Comparison of ENCODE assay signal across 13 mouse cellular contexts in the genomic region with DNA sequence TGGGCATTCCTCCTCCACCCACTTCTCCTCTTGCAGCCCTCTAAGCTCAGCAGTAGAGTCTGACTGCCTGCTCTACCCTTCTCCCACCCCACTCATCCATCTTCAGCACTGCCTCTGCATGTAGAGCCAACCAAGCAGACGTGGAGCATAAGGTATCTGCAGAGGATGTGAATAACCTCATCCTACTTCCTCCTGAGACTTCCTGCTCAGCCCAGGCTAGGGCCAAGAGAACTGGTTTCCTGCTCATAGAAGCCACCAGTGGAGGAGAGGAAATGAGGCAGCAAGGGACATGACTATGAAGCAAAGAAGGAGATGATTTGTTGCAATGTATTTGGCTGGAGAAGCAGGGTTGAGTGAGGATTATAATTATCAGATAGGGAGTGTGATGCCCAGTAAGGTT.
A peak's percentile ranks its signal among the peaks of the same experiment; 100 is the strongest.
DNase-seq lines count a peak whose midpoint lies in the region; ATAC-seq and TF ChIP-seq lines count a peak whose summit lies in the region.
"Had no signal": no experiment of that assay in that cellular context is flagged by ENCODE, and none has a peak within 500 bp of the region (broad histone marks: within the 10 kb centered on the region; RNA-seq: fewer than 3 reads in every experiment).

No protein-coding gene starts in this region.

- no peak overlapping the region for H3K9ac ChIP-seq in lung, postnatal 0 days (replicated peaks; ENCODE audit: low read depth)
- no peak overlapping the region for H3K9ac ChIP-seq in heart, embryonic 16.5 days (ENCODE audit: low read length)
- H3K9ac ChIP-seq: hindbrain, embryonic 12.5 days had no signal

- no peak overlapping the region for H3K4me3 ChIP-seq in lung, postnatal 0 days (ENCODE audit: low read depth, low read length)
- H3K4me3 ChIP-seq in heart, embryonic 16.5 days (ENCODE audit: low read length) = no peak overlapping the region
- no peak overlapping the region for H3K4me3 ChIP-seq in embryonic facial prominence, embryonic 10.5 days
- no peak overlapping the region for H3K4me3 ChIP-seq in left cerebral cortex, adult 2 months
- H3K4me3 ChIP-seq: hindbrain, embryonic 12.5 days had no signal

- H3K27me3 ChIP-seq in lung, postnatal 0 days (replicated peaks; ENCODE audit: insufficient read depth, low read length) = no peaks in the 10 kb centered on the region
- H3K27me3 ChIP-seq in heart, embryonic 16.5 days (ENCODE audit: control insufficient read depth, insufficient read depth, low read length) = no peaks in the 10 kb centered on the region
- H3K27me3 ChIP-seq in embryonic facial prominence, embryonic 10.5 days (replicated peaks; ENCODE audit: low read depth, poor library complexity, severe bottlenecking) = no peaks in the 10 kb centered on the region
- H3K27me3 ChIP-seq: hindbrain, embryonic 12.5 days had no signal

- H3K4me1 ChIP-seq in lung, postnatal 0 days (ENCODE audit: insufficient read depth, low read depth, low read length) = no peaks in the 10 kb centered on the region
- H3K4me1 ChIP-seq in heart, embryonic 16.5 days (ENCODE audit: control insufficient read depth, insufficient read depth, low read length) = no peaks in the 10 kb centered on the region
- H3K4me1 ChIP-seq in embryonic facial prominence, embryonic 10.5 days = no peaks in the 10 kb centered on the region
- H3K4me1 ChIP-seq: hindbrain, embryonic 12.5 days had no signal

- H3K36me3 ChIP-seq in lung, postnatal 0 days (ENCODE audit: insufficient read depth, low read length) = no peaks in the 10 kb centered on the region
- H3K36me3 ChIP-seq in heart, embryonic 16.5 days (ENCODE audit: control insufficient read depth, insufficient read depth) = no peaks in the 10 kb centered on the region
- H3K36me3 ChIP-seq in embryonic facial prominence, embryonic 10.5 days (replicated peaks) = no peaks in the 10 kb centered on the region
- H3K36me3 ChIP-seq: hindbrain, embryonic 12.5 days had no signal

- TF ChIP-seq EP300 in lung, postnatal 0 days (IDR thresholded peaks at IDR 0.05) = peak; percentile 21; the same call in 1 of the 2 replicates

- H3K9me3 ChIP-seq in lung, postnatal 0 days (ENCODE audit: low read length) = no peaks in the 10 kb centered on the region
- no peaks in the 10 kb centered on the region for H3K9me3 ChIP-seq in heart, embryonic 16.5 days (replicated peaks; ENCODE audit: control insufficient read depth, low read length)
- H3K9me3 ChIP-seq in embryonic facial prominence, embryonic 10.5 days = no peaks in the 10 kb centered on the region
- H3K9me3 ChIP-seq: hindbrain, embryonic 12.5 days had no signal

- intact Hi-C loops in left cerebral cortex, adult 2 months (cut with DNase I) = no loop called here

- TF ChIP-seq CTCF in lung, postnatal 0 days (IDR thresholded peaks at IDR 0.05) = no peak
- no peak for TF ChIP-seq CTCF in left cerebral cortex, adult 2 months (IDR thresholded peaks at IDR 0.05)

- H3K27ac ChIP-seq in lung, postnatal 0 days (ENCODE audit: low read length) = no peak overlapping the region
- no peak overlapping the region for H3K27ac ChIP-seq in heart, embryonic 16.5 days (ENCODE audit: low read length)
- H3K27ac ChIP-seq in embryonic facial prominence, embryonic 10.5 days (replicated peaks) = no peak overlapping the region
- H3K27ac ChIP-seq in left cerebral cortex, adult 2 months = no peak overlapping the region
- H3K27ac ChIP-seq: hindbrain, embryonic 12.5 days had no signal

- DNase-seq in frontal cortex, postnatal 10 days (ENCODE audit: low spot score in 2 of 2) = no peak
- DNase-seq in lung, postnatal 0 days (ENCODE audit: low spot score) = peak; percentile 6
- no peak for DNase-seq in lung, postnatal 36 days
- DNase-seq in kidney, postnatal 36 days = peak; percentile 5 to 36
- DNase-seq in embryonic facial prominence, embryonic 10.5 days (ENCODE audit: low spot score) = no peak
- DNase-seq in left cerebral cortex, adult 2 months (ENCODE audit: extremely low spot score in 1 of 2, low spot score in 2 of 2) = no peak
- DNase-seq: cerebellum, adult 18-20 months; embryo, embryonic 11 days had no signal

- WGBS in lung, postnatal 0 days = 26% methylated on average over 1 of the region's 1 CpGs
- WGBS in heart, embryonic 16.5 days = 26% methylated on average over 1 of the region's 1 CpGs
- WGBS in embryonic facial prominence, embryonic 10.5 days = 50% methylated on average over 1 of the region's 1 CpGs

- H3K4me2 ChIP-seq in lung, postnatal 0 days (replicated peaks; ENCODE audit: low read depth, low read length) = no peak overlapping the region
- no peak overlapping the region for H3K4me2 ChIP-seq in heart, embryonic 16.5 days (ENCODE audit: low read depth, low read length)
- H3K4me2 ChIP-seq: hindbrain, embryonic 12.5 days had no signal

- ATAC-seq in frontal cortex, adult (ENCODE audit: low TSS enrichment) = peak; percentile 23; the same call in 1 of the 2 replicates
- ATAC-seq in lung, postnatal 0 days = peak; percentile 64
- peak; percentile 14; the same call in 1 of the 2 replicates for ATAC-seq in heart, embryonic 16.5 days (replicated peaks; ENCODE audit: extremely low read depth, insufficient read depth, low FRiP score)
- ATAC-seq: activated CD4-positive, CD25-positive, alpha-beta regulatory T cell, adult 4 months; midbrain, embryonic 16.5 days had no signal

Comparison
In these comparisons a context has a peak if more than half of its experiments do, and no peak if none do; other contexts are left out.
1. DNase-seq: peak in lung, postnatal 0 days (single experiment) and kidney, postnatal 36 days (2 of 2); none in frontal cortex, postnatal 10 days (0 of 2), lung, postnatal 36 days (single experiment), embryonic facial prominence, embryonic 10.5 days (single experiment) and left cerebral cortex, adult 2 months (0 of 2).
2. ATAC-seq: peak in every context shown above with its lines; median percentile 64 in lung, postnatal 0 days; 23 in frontal cortex, adult; 14 in heart, embryonic 16.5 days.